23 mouse cellular contexts compared by ENCODE assay signal in genomic region chr4:107052962-107053553, GRCm38 (mm10). TPM values are rescaled to one million over a fixed set of nuclear protein-coding genes. Genes with fewer than 3 reads are reported as not detected.
DNase-seq lines count a peak whose midpoint lies in the region; ATAC-seq lines count a peak whose summit lies in the region.
"Had no signal": no experiment of that assay in that cellular context is flagged by ENCODE, and none has a peak within 500 bp of the region (broad histone marks: within the 10 kb centered on the region; RNA-seq: fewer than 3 reads in every experiment).

No protein-coding gene starts in this region.

- H3K27me3 ChIP-seq in embryonic facial prominence, embryonic 12.5 days: no peaks in the 10 kb centered on the region
- H3K27me3 ChIP-seq in embryonic facial prominence, embryonic 10.5 days (replicated peaks; ENCODE audit: low read depth, poor library complexity, severe bottlenecking): no peaks in the 10 kb centered on the region
- H3K27me3 ChIP-seq in limb, embryonic 11.5 days (ENCODE audit: control insufficient read depth, insufficient read depth, low read length): no peaks in the 10 kb centered on the region
- no peaks in the 10 kb centered on the region for H3K27me3 ChIP-seq in limb, embryonic 10.5 days (ENCODE audit: low read depth, poor library complexity, severe bottlenecking)
- no peaks in the 10 kb centered on the region for H3K27me3 ChIP-seq in liver, embryonic 11.5 days (replicated peaks; ENCODE audit: control insufficient read depth, insufficient read depth, low read length)
- H3K27me3 ChIP-seq: neural tube, embryonic 13.5 days; Patski had no signal

- H3K27ac ChIP-seq in embryonic facial prominence, embryonic 12.5 days: 0 out of 2 replicates have a peak overlapping the region, but pooled peaks have one; percentile 41
- no peak overlapping the region for H3K27ac ChIP-seq in embryonic facial prominence, embryonic 10.5 days (replicated peaks)
- H3K27ac ChIP-seq in limb, embryonic 11.5 days (replicated peaks; ENCODE audit: low read depth, low read length): no peak overlapping the region; the same call in 1 of the 2 replicates
- H3K27ac ChIP-seq in limb, embryonic 10.5 days: no peak overlapping the region
- no peak overlapping the region; the same call in 1 of the 2 replicates for H3K27ac ChIP-seq in liver, embryonic 11.5 days (ENCODE audit: low read depth, low read length)

- no peak for DNase-seq in embryonic facial prominence, embryonic 10.5 days (ENCODE audit: low spot score)
- no peak for DNase-seq in limb, embryonic 11.5 days (ENCODE audit: low spot score)
- no peak for DNase-seq in limb, embryonic 10.5 days (ENCODE audit: low spot score)
- peak; percentile 56 for DNase-seq in A20 (ENCODE audit: low read depth, low spot score)
- no peak for DNase-seq in liver, embryonic 11.5 days (ENCODE audit: low spot score)
- DNase-seq in right cerebral cortex, postnatal 14 days: no peak
- DNase-seq: cerebellum, adult 9-10 months; kidney, adult 9 months; left cerebral cortex, postnatal 4 days; lung, postnatal 36 days; thymus, postnatal 14 days had no signal

- peaks cover 49% of the 10 kb centered on the region for H3K36me3 ChIP-seq in embryonic facial prominence, embryonic 12.5 days
- H3K36me3 ChIP-seq in embryonic facial prominence, embryonic 10.5 days (replicated peaks): peaks cover 63% of the 10 kb centered on the region
- H3K36me3 ChIP-seq in limb, embryonic 11.5 days (ENCODE audit: control insufficient read depth, insufficient read depth, low read length): peaks cover 10% of the 10 kb centered on the region
- H3K36me3 ChIP-seq in limb, embryonic 10.5 days: peaks cover 51% of the 10 kb centered on the region
- peaks cover 14% of the 10 kb centered on the region for H3K36me3 ChIP-seq in liver, embryonic 11.5 days (ENCODE audit: control insufficient read depth, insufficient read depth, low read length)

- H3K9me3 ChIP-seq in embryonic facial prominence, embryonic 12.5 days: no peaks in the 10 kb centered on the region
- H3K9me3 ChIP-seq in embryonic facial prominence, embryonic 10.5 days: no peaks in the 10 kb centered on the region
- H3K9me3 ChIP-seq in limb, embryonic 11.5 days (ENCODE audit: control insufficient read depth, low read length): no peaks in the 10 kb centered on the region
- no peaks in the 10 kb centered on the region for H3K9me3 ChIP-seq in limb, embryonic 10.5 days (replicated peaks)
- H3K9me3 ChIP-seq in liver, embryonic 11.5 days (ENCODE audit: control insufficient read depth, low read length): no peaks in the 10 kb centered on the region
- H3K9me3 ChIP-seq: neural tube, embryonic 13.5 days had no signal

- H3K4me2 ChIP-seq in embryonic facial prominence, embryonic 12.5 days (replicated peaks): no peak overlapping the region
- H3K4me2 ChIP-seq in limb, embryonic 11.5 days (ENCODE audit: low read depth, severe bottlenecking): no peak overlapping the region
- no peak overlapping the region for H3K4me2 ChIP-seq in liver, embryonic 11.5 days
- H3K4me2 ChIP-seq: neural tube, embryonic 13.5 days had no signal

- H3K9ac ChIP-seq in embryonic facial prominence, embryonic 12.5 days: no peak overlapping the region
- H3K9ac ChIP-seq in limb, embryonic 11.5 days (ENCODE audit: low read length): no peak overlapping the region
- H3K9ac ChIP-seq in liver, embryonic 11.5 days (ENCODE audit: low read depth, low read length): no peak overlapping the region
- H3K9ac ChIP-seq: neural tube, embryonic 13.5 days had no signal

- no peak overlapping the region for H3K4me3 ChIP-seq in embryonic facial prominence, embryonic 12.5 days
- no peak overlapping the region for H3K4me3 ChIP-seq in embryonic facial prominence, embryonic 10.5 days
- no peak overlapping the region for H3K4me3 ChIP-seq in limb, embryonic 11.5 days (ENCODE audit: low read depth, low read length)
- H3K4me3 ChIP-seq in limb, embryonic 10.5 days: no peak overlapping the region
- H3K4me3 ChIP-seq in liver, embryonic 11.5 days (ENCODE audit: low read depth, low read length): no peak overlapping the region
- H3K4me3 ChIP-seq: erythroblast, embryonic 14.5 days; neural tube, embryonic 13.5 days had no signal

- no peak for ATAC-seq in embryonic facial prominence, embryonic 12.5 days (ENCODE audit: insufficient number of reproducible peaks, insufficient read depth, low FRiP score, low TSS enrichment)
- 0 out of 2 replicates have a peak, but pooled peaks have one; percentile 4 for ATAC-seq in limb, embryonic 11.5 days (ENCODE audit: insufficient number of reproducible peaks, low FRiP score, low TSS enrichment, low read depth)
- ATAC-seq in granulocyte monocyte progenitor cell, adult 5-6 weeks (replicated peaks; ENCODE audit: poor library complexity, severe bottlenecking): peak; percentile 45; the same call in 1 of the 2 replicates
- ATAC-seq in liver, embryonic 11.5 days (replicated peaks; ENCODE audit: low FRiP score): no peak
- ATAC-seq: inflammation-experienced regulatory T-cells, adult 6 months; Patski had no signal

- whole genome bisulfite sequencing in embryonic facial prominence, embryonic 12.5 days: 52% methylated on average over 5 of the region's 5 CpGs
- 47% methylated on average over 5 of the region's 5 CpGs for WGBS in embryonic facial prominence, embryonic 10.5 days
- 50% methylated on average over 5 of the region's 5 CpGs for WGBS in limb, embryonic 11.5 days
- WGBS in limb, embryonic 10.5 days: 59% methylated on average over 5 of the region's 5 CpGs
- 56% methylated on average over 5 of the region's 5 CpGs for WGBS in liver, embryonic 11.5 days

- H3K4me1 ChIP-seq in embryonic facial prominence, embryonic 12.5 days: no peaks in the 10 kb centered on the region
- no peaks in the 10 kb centered on the region for H3K4me1 ChIP-seq in embryonic facial prominence, embryonic 10.5 days
- no peaks in the 10 kb centered on the region for H3K4me1 ChIP-seq in limb, embryonic 11.5 days (ENCODE audit: control insufficient read depth, insufficient read depth, low read length)
- H3K4me1 ChIP-seq in limb, embryonic 10.5 days: peaks cover 6% of the 10 kb centered on the region; the same call in 1 of the 2 replicates
- H3K4me1 ChIP-seq in liver, embryonic 11.5 days (replicated peaks; ENCODE audit: control insufficient read depth, insufficient read depth, low read length): no peaks in the 10 kb centered on the region
- H3K4me1 ChIP-seq: neural tube, embryonic 13.5 days had no signal

RNA-seq across cellular contexts. Expression of gene Mrpl37, which starts 13.6 kb away (rescaled TPM):
- polyA plus RNA-seq in embryonic facial prominence, embryonic 12.5 days (2016; fragmentation: Nextera tagmentation; extraction: Ambion mirVana): 96.9 and 100 TPM in 2 replicates
- 129 and 136 TPM in 2 replicates for polyA plus RNA-seq in embryonic facial prominence, embryonic 10.5 days (2016; fragmentation: Nextera tagmentation; extraction: Ambion mirVana)
- 131 and 133 TPM in 2 replicates for polyA plus RNA-seq in limb, embryonic 11.5 days (2014; fragmentation: Nextera tagmentation; extraction: Ambion mirVana)
- polyA plus RNA-seq in limb, embryonic 10.5 days (2016; fragmentation: Nextera tagmentation; extraction: Ambion mirVana): 145 and 167 TPM in 2 replicates
- 78.5 and 105 TPM in 2 replicates for total RNA-seq in granulocyte monocyte progenitor cell, adult 5-6 weeks (2014; fragmentation: Nextera tagmentation)
- 56.6 and 61.0 TPM in 2 replicates for total RNA-seq in granulocyte monocyte progenitor cell, adult 5-6 weeks (2017)
- polyA plus RNA-seq in liver, embryonic 11.5 days (2014; fragmentation: Nextera tagmentation; extraction: Ambion mirVana): 122 and 128 TPM in 2 replicates

RNA-seq across cellular contexts. Expression of gene Cyb5rl, which starts 13.7 kb away (rescaled TPM):
- 4.6 and 5.9 TPM in 2 replicates for polyA plus RNA-seq in embryonic facial prominence, embryonic 12.5 days (2016; fragmentation: Nextera tagmentation; extraction: Ambion mirVana)
- 8.1 and 10.4 TPM in 2 replicates for polyA plus RNA-seq in embryonic facial prominence, embryonic 10.5 days (2016; fragmentation: Nextera tagmentation; extraction: Ambion mirVana)
- polyA plus RNA-seq in limb, embryonic 11.5 days (2014; fragmentation: Nextera tagmentation; extraction: Ambion mirVana): 7.2 and 7.3 TPM in 2 replicates
- 11.7 and 12.6 TPM in 2 replicates for polyA plus RNA-seq in limb, embryonic 10.5 days (2016; fragmentation: Nextera tagmentation; extraction: Ambion mirVana)
- 8.8 and 10.4 TPM in 2 replicates for total RNA-seq in granulocyte monocyte progenitor cell, adult 5-6 weeks (2014; fragmentation: Nextera tagmentation)
- total RNA-seq in granulocyte monocyte progenitor cell, adult 5-6 weeks (2017): 7.2 and 10.9 TPM in 2 replicates
- polyA plus RNA-seq in liver, embryonic 11.5 days (2014; fragmentation: Nextera tagmentation; extraction: Ambion mirVana): 5.7 and 5.9 TPM in 2 replicates

RNA-seq across cellular contexts. Expression of gene Cdcp2, which starts 43.6 kb away (rescaled TPM):
- polyA plus RNA-seq in embryonic facial prominence, embryonic 12.5 days (2016; fragmentation: Nextera tagmentation; extraction: Ambion mirVana): 0.08 TPM in 2 replicates
- polyA plus RNA-seq in embryonic facial prominence, embryonic 10.5 days (2016; fragmentation: Nextera tagmentation; extraction: Ambion mirVana): 0.21 and 0.22 TPM in 2 replicates
- polyA plus RNA-seq in limb, embryonic 11.5 days (2014; fragmentation: Nextera tagmentation; extraction: Ambion mirVana): not detected in 2 replicates
- polyA plus RNA-seq in limb, embryonic 10.5 days (2016; fragmentation: Nextera tagmentation; extraction: Ambion mirVana): 0.11 TPM in 1 of 2 replicates, not detected in the other
- not detected in 2 replicates for total RNA-seq in granulocyte monocyte progenitor cell, adult 5-6 weeks (2014; fragmentation: Nextera tagmentation)
- not detected in 2 replicates for total RNA-seq in granulocyte monocyte progenitor cell, adult 5-6 weeks (2017)
- not detected in 2 replicates for polyA plus RNA-seq in liver, embryonic 11.5 days (2014; fragmentation: Nextera tagmentation; extraction: Ambion mirVana)
- total RNA-seq: gastrocnemius, postnatal 4 days; left cerebral cortex, postnatal 4 days; monocyte, adult 5-6 weeks had no signal
- polyA plus RNA-seq: frontal cortex, adult 2 months; heart, embryonic 14.5 days; inflammation-experienced regulatory T-cells, adult 6 months; liver, embryonic 16.5 days; neural tube, embryonic 13.5 days; Patski; stomach, embryonic 16.5 days had no signal

Comparison
In these comparisons a context has a peak if more than half of its experiments do, and no peak if none do; other contexts are left out.
1. ATAC-seq: peak in limb, embryonic 11.5 days (single experiment) and granulocyte monocyte progenitor cell, adult 5-6 weeks (single experiment); none in embryonic facial prominence, embryonic 12.5 days (single experiment) and liver, embryonic 11.5 days (single experiment).